Mouse (Mus musculus) cerebellum, adult 9-11 months (tissue): ENCODE measurements around the gene Immp1l.

Experiments used
- DNase-seq: peaks from one replicate; pipeline ENCODE4 v3.0.0; 2022

Gene Immp1l

DNA sequence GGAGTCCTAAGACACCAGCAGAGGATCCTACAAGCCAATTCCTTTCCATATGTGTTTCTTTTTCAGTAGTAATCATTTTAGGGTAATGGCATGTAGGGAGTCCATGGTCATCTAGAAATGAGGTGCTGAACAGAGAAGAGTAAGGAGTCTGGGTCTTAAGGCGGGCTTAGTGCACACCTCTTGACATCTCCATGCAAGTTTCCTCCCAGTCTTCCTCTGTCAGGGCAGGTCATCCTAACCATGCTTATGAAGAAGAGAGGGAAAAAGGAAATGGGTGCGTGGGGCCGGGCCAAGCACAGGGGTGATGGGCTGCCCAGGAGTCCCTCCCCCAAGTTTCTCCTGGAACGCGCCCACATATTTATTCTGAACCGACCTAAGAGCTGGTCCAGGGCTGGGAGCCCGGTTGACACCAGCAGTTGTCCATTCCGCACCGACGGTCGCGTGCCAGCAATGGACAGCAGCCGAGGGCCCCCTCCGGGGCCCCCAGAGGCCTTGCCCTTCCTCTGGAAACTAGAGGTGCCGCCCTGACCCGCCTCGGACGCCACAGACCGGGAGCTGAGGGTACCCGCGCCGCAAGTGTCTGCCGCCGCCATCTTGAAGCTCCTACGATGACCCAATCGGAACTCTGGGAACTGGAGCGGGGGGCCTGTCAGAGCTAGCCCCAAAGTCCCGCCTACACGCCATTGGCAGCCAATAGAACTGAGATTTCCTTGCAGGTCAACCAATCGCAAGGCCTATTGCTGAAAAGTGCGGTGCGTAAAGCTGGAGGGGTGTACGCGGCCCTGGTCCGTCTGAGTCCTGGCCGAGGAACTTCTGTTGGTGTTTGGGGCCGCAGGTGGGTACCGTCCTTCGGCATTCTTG lies at the start of gene Immp1l, which contains the start of gene Elp4:
Gene Immp1l, plus strand, starts transcription at position 743 of the 861 bp plus-strand sequence.
Gene Elp4, minus strand, starts transcription at position 669 of the 861 bp plus-strand sequence.
- peak; percentile 98 for DNase-seq

- DNase-seq = peak; percentile 39
Measured at GRCm38 (mm10) chr2:105854740-105855139, 49.7 kb upstream of the Immp1l start.

GRCm38 (mm10) chr2:105873403-105873802 lies 31.0 kb upstream of the Immp1l start:
- no peak for DNase-seq

- no peak for DNase-seq
Measured at GRCm38 (mm10) chr2:105890816-105891215, 13.6 kb upstream of the Immp1l start.

GRCm38 (mm10) chr2:105904757-105905146 lies 314 bp downstream of the Immp1l start:
- DNase-seq = no peak

GRCm38 (mm10) chr2:105908351-105908750 lies 3.9 kb downstream of the Immp1l start:
- DNase-seq = peak; percentile 31

DNA sequence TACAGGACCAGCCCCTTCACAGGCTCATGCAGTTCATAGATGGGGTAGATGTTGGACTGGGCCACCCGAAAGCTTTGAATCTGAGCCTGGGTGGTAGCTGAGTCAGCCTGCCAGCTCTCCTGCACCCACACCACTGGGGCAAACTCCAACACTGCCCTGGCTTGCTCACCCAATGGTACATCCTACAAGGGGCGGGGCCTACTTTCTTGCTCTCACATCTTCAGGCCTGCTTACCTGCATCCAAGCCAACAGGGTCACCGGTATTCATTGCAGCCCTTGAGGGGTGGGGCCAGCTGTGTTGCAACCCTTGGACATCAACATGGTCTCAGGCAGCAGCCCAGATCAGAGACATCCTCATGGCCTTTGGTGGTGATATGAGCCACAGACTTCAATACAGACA lies 6.2 kb downstream of the Immp1l start:
- no peak for DNase-seq

DNA sequence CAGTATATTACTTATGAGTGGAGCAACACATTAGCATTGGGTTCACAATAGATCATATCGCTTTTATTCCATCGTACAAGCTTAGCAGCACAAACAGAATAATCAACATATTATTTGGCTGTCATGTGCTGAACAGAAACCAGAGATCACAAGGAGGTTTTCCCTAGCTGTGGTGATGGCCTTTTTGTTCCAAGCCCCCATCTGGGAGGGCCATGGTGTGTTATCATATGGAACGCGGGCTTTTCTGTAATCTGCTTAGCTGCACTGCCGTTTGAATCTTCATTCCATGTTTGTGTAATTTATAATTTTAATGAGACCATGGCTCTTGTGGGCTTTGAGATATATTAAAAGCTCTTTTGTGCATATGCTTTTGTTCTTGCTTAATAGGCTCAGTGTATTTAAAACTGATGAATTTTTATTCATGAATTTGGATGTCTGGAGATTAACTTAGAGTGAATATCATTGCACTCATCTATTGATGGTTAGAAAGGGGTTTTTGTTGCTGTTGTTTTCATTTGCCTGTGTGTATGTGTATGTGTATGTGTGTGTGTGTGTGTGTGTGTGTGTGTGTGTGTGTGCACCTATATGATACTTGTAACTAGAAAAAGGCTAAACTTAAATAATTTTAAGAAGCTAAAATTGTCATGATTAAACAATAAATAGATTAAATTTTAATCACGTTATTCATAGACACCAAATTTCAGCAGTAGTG lies 9.4 kb downstream of the Immp1l start:
- no peak for DNase-seq

- DNase-seq = no peak
Measured at GRCm38 (mm10) chr2:105916671-105917070, 12.2 kb downstream of the Immp1l start.

DNA sequence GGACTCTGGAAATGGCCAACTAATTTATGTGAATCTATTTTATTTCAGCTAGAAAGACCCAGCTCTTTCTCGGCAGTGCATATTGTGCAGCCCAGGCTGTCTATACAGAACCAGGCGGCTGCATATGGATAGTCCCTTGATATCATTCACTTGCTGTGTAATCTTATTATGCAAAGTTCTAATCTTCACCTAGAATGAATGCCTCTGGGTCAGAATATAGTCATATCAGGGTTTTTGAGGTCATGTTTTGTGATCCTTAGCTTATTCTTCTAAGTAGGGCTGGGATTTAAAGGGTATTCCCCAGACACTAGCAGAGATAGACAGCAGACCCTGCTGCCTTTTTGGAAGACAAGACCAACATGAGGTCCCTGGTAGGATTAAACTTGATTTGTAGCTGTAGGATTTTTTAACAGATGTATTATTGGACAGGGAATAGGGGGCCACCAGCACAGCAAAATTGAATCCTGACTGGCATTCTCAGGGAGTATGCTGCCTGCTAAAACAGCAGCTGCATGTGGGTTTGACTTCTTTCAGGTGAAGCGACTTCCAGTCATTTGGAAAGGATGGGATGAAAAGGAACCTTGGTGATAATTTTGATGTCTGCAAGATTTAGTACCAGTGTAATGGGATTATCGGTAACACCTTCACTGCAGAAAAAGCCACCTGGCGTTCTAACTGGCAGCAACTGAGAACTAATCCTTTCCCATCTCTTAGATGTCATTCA lies 13.3 kb downstream of the Immp1l start:
- DNase-seq = no peak

DNA sequence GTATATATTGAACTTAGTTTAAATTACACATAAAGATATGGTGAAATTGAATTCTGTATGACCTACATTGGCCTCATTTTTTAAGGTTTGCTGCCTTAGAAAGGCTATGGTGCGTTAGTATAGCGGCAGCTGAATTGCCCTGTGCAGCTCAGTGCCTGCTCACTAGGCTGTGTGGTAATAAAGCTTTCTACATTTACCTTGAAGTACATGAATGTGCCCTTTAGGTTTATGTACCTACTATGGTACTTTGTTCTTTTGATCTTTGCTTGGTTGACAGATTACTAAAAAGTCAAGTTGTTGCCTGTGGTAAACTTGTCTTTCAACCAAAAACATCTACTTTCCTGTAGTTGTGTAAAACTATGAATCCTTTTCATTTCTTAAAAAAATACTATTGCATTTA lies 45.7 kb downstream of the Immp1l start:
- DNase-seq = no peak

DNA sequence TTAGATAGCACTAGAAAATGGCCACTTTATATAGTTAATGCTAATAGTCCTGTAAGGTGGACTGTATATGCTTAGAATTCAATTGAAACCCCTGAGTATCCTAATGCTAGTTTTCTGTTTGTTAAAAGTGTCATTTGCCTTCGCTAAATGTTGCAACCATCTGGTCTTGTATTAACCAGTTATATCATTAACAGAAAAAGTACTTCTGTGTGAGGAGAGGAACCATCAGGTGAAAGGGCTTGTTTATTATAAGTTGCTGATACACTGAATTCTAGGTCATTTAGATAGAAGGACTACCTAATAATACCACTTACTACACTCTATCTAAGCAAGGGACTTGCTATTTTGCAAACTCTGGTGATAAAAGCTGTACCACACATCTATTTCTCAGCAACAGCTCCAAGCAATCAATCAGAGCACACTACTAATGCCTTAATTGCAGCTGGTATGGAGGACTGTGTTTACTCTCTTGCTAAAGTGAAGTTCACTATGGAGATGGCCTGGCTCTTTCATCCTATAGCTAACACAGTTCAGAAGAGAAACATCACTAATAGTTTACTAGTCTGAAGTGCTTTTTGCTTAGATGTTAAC lies 47.0 kb downstream of the Immp1l start:
- DNase-seq = no peak

- no peak for DNase-seq
Measured at GRCm38 (mm10) chr2:105953862-105954261, 49.4 kb downstream of the Immp1l start.

- no peak for DNase-seq
Measured at GRCm38 (mm10) chr2:105963447-105963846, 59.0 kb downstream of the Immp1l start.

DNA sequence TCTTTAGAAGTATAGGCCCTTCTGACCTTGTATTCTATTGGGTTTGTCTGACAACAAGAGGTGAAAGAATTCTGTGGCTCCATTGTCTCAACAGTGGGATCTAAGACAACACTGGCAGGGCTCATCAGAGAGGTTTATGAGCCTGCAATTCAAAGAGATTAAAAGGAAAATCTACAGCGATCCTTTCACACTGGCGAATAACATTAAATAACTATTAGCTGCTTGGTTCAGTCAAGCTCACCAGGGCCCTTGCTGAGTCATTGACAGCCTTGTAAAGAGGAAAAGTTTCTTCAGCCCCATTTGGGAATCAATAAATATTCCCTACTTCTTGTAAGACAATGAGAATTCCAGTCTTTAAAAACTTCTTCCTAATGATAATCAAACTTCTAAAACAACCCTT lies 69.5 kb downstream of the Immp1l start:
- DNase-seq = no peak

GRCm38 (mm10) chr2:105978065-105978464 lies 73.6 kb downstream of the Immp1l start:
- peak; percentile 17 for DNase-seq

DNA sequence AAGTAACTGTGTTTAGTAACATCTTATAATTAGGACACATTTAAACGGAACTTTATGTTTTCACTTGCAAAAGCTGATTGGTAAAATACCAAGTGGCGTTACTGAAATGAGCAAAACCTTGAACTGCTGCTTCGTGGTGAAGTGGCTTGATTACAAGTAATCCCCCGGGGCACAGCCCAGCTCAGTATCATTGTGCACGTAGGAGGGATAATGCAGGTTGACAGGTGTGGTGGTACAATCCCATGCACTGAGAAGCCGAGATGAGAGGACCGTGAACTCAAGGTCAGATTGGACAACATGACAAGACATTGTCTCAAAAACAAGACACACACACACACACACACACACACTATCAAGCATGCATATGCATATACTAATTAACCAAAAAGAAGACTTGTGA lies 80.8 kb downstream of the Immp1l start:
- no peak for DNase-seq

GRCm38 (mm10) chr2:105987131-105987530 lies 82.7 kb downstream of the Immp1l start:
- DNase-seq = no peak

DNA sequence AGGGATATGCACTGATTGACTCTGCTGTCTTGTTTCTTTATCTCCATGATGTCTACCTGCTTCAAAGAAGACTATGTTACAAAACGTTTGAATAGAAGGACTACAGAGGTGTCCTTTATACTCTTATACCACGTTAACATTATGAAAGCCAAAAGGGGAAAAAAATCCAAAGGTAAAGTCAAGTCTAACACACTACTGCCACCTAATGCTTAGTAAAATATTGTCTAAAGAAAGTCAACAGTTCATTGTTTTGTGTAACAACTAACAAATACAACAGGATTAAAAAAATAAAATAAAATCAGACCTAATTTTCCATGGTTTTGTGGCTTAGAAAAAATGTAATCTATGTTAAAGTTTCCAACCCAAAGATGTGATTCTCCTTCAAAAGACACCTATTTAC lies 83.6 kb downstream of the Immp1l start:
- no peak for DNase-seq

- peak; percentile 89 for DNase-seq
Measured at GRCm38 (mm10) chr2:106002835-106003739, 98.6 kb downstream of the Immp1l start, which contains the start of gene Dnajc24. Gene Dnajc24 (minus strand): TSS chr2:106003549.

DNA sequence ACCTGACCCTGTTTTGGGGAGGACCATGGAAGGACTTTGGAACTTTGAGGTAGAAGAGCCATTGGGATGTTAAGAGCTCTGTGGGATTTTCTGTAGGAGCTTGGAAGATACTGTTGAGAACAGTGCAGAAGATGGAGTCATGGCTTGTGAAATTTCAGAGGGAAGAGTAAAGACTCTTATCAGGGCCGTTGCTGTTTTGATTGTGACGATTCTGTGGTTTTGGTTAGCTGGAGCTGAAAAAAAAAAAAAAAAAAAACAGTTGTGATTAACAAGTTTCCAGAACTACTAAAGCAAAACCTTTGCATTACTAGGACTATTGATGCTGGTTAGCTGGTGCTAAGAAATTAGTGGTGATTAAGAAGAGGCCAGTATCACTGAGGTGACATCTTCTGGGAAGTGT lies 104.0 kb downstream of the Immp1l start:
- no peak for DNase-seq
